Mouse (Mus musculus): Measurements from ENCODE around the gene Eci2. TPM values are rescaled to one million over a fixed set of nuclear protein-coding genes. Genes with fewer than 3 reads are reported as not detected.

Eci2 gene
- 72.6 and 82.4 TPM in 2 replicates for polyA plus RNA-seq (2012; rRNA removed)

- peaks cover 13% of the 10 kb centered on the region for H3K4me1 ChIP-seq (replicated peaks; ENCODE audit: control insufficient read depth, insufficient read depth, low read length)
Observed at GRCm38 (mm10) chr13:35026879-35027278, at the start of gene Eci2. Gene Eci2, minus strand, starts transcription at chr13:35027096.

GRCm38 (mm10) chr13:35074862-35075261, 48.0 kb upstream of the Eci2 start:
- H3K4me3 ChIP-seq (ENCODE audit: control insufficient read depth, insufficient read depth, low read length): no peak overlapping the region
- H3K36me3 ChIP-seq (ENCODE audit: control insufficient read depth, insufficient read depth, low read length): no peaks in the 10 kb centered on the region
- no peaks in the 10 kb centered on the region for H3K27me3 ChIP-seq (ENCODE audit: control insufficient read depth, insufficient read depth, low read length)
- no peak overlapping the region for H3K27ac ChIP-seq (ENCODE audit: control insufficient read depth, insufficient read depth, low read length)
- H3K4me1 ChIP-seq (replicated peaks; ENCODE audit: control insufficient read depth, insufficient read depth, low read length): no peaks in the 10 kb centered on the region
- TF ChIP-seq CTCF (IDR thresholded peaks at IDR 0.05; ENCODE audit: borderline replicate concordance, control insufficient read depth, extremely low read depth, insufficient read depth, low read length, poor library complexity) (no peak), POLR2A (IDR thresholded peaks at IDR 0.05; ENCODE audit: control insufficient read depth, extremely low read depth, insufficient read depth, low read length, poor library complexity) (no peak)
- WGBS: 79% methylated on average over 1 of the region's 1 CpGs
- DNase-seq: no peak

More at GRCm38 (mm10) chr13:35026879-35027278, at the start of gene Eci2:
- H3K4me3 ChIP-seq (ENCODE audit: control insufficient read depth, insufficient read depth, low read length): no peak within 1 kb of the TSS
- 6% methylated on average over 6 of the region's 6 CpGs for WGBS
- no peaks in the 10 kb centered on the region for H3K36me3 ChIP-seq (ENCODE audit: control insufficient read depth, insufficient read depth, low read length)
- no peak for TF ChIP-seq CTCF (IDR thresholded peaks at IDR 0.05; ENCODE audit: borderline replicate concordance, control insufficient read depth, extremely low read depth, insufficient read depth, low read length, poor library complexity)
- no peak for TF ChIP-seq POLR2A (IDR thresholded peaks at IDR 0.05; ENCODE audit: control insufficient read depth, extremely low read depth, insufficient read depth, low read length, poor library complexity)
- H3K27me3 ChIP-seq (ENCODE audit: control insufficient read depth, insufficient read depth, low read length): no peaks in the 10 kb centered on the region
- no peak within 1 kb of the TSS for H3K27ac ChIP-seq (ENCODE audit: control insufficient read depth, insufficient read depth, low read length)
- DNase-seq: peak; percentile 56

GRCm38 (mm10) chr13:35070485-35071472, 43.9 kb upstream of the Eci2 start:
- 94% methylated on average over 9 of the region's 9 CpGs for WGBS
- no peak overlapping the region for H3K27ac ChIP-seq (ENCODE audit: control insufficient read depth, insufficient read depth, low read length)
- H3K36me3 ChIP-seq (ENCODE audit: control insufficient read depth, insufficient read depth, low read length): no peaks in the 10 kb centered on the region
- DNase-seq: no peak
- no peak overlapping the region for H3K4me3 ChIP-seq (ENCODE audit: control insufficient read depth, insufficient read depth, low read length)
- TF ChIP-seq POLR2A (IDR thresholded peaks at IDR 0.05; ENCODE audit: control insufficient read depth, extremely low read depth, insufficient read depth, low read length, poor library complexity): no peak
- TF ChIP-seq CTCF (IDR thresholded peaks at IDR 0.05; ENCODE audit: borderline replicate concordance, control insufficient read depth, extremely low read depth, insufficient read depth, low read length, poor library complexity): no peak
- no peaks in the 10 kb centered on the region for H3K27me3 ChIP-seq (ENCODE audit: control insufficient read depth, insufficient read depth, low read length)
- no peaks in the 10 kb centered on the region for H3K4me1 ChIP-seq (replicated peaks; ENCODE audit: control insufficient read depth, insufficient read depth, low read length)

GRCm38 (mm10) chr13:35067084-35067483, 40.2 kb upstream of the Eci2 start:
- no peak for DNase-seq
- Histone ChIP-seq H3K4me3 (ENCODE audit: control insufficient read depth, insufficient read depth, low read length) (no peak overlapping the region), H3K36me3 (ENCODE audit: control insufficient read depth, insufficient read depth, low read length) (no peaks in the 10 kb centered on the region), H3K4me1 (replicated peaks; ENCODE audit: control insufficient read depth, insufficient read depth, low read length) (no peaks in the 10 kb centered on the region), H3K27me3 (ENCODE audit: control insufficient read depth, insufficient read depth, low read length) (no peaks in the 10 kb centered on the region), H3K27ac (ENCODE audit: control insufficient read depth, insufficient read depth, low read length) (no peak overlapping the region)
- TF ChIP-seq POLR2A (IDR thresholded peaks at IDR 0.05; ENCODE audit: control insufficient read depth, extremely low read depth, insufficient read depth, low read length, poor library complexity): no peak
- no peak for TF ChIP-seq CTCF (IDR thresholded peaks at IDR 0.05; ENCODE audit: borderline replicate concordance, control insufficient read depth, extremely low read depth, insufficient read depth, low read length, poor library complexity)
- 93% methylated on average over 2 of the region's 2 CpGs for WGBS

GRCm38 (mm10) chr13:35066033-35066432, 39.1 kb upstream of the Eci2 start:
- no peaks in the 10 kb centered on the region for H3K4me1 ChIP-seq (replicated peaks; ENCODE audit: control insufficient read depth, insufficient read depth, low read length)
- DNase-seq: no peak
- H3K36me3 ChIP-seq (ENCODE audit: control insufficient read depth, insufficient read depth, low read length): no peaks in the 10 kb centered on the region
- no peak for TF ChIP-seq CTCF (IDR thresholded peaks at IDR 0.05; ENCODE audit: borderline replicate concordance, control insufficient read depth, extremely low read depth, insufficient read depth, low read length, poor library complexity)
- no peak for TF ChIP-seq POLR2A (IDR thresholded peaks at IDR 0.05; ENCODE audit: control insufficient read depth, extremely low read depth, insufficient read depth, low read length, poor library complexity)
- 87% methylated on average over 2 of the region's 2 CpGs for WGBS
- no peak overlapping the region for H3K4me3 ChIP-seq (ENCODE audit: control insufficient read depth, insufficient read depth, low read length)
- H3K27me3 ChIP-seq (ENCODE audit: control insufficient read depth, insufficient read depth, low read length): no peaks in the 10 kb centered on the region
- H3K27ac ChIP-seq (ENCODE audit: control insufficient read depth, insufficient read depth, low read length): no peak overlapping the region

- H3K27ac ChIP-seq (ENCODE audit: control insufficient read depth, insufficient read depth, low read length): no peak overlapping the region
- WGBS: 95% methylated on average over 4 of the region's 4 CpGs
- DNase-seq: no peak
- H3K4me3 ChIP-seq (ENCODE audit: control insufficient read depth, insufficient read depth, low read length): no peak overlapping the region
- no peak for TF ChIP-seq POLR2A (IDR thresholded peaks at IDR 0.05; ENCODE audit: control insufficient read depth, extremely low read depth, insufficient read depth, low read length, poor library complexity)
- TF ChIP-seq CTCF (IDR thresholded peaks at IDR 0.05; ENCODE audit: borderline replicate concordance, control insufficient read depth, extremely low read depth, insufficient read depth, low read length, poor library complexity): no peak
- H3K4me1 ChIP-seq (replicated peaks; ENCODE audit: control insufficient read depth, insufficient read depth, low read length): no peaks in the 10 kb centered on the region
- H3K27me3 ChIP-seq (ENCODE audit: control insufficient read depth, insufficient read depth, low read length): no peaks in the 10 kb centered on the region
- H3K36me3 ChIP-seq (ENCODE audit: control insufficient read depth, insufficient read depth, low read length): no peaks in the 10 kb centered on the region
Observed at GRCm38 (mm10) chr13:35064381-35064780, 37.5 kb upstream of the Eci2 start.

All from thymus, adult 2 months (tissue).